Mouse (Mus musculus): Measurements from ENCODE around the gene Fdx1l. TPM values are rescaled to one million over a fixed set of nuclear protein-coding genes. Genes with fewer than 3 reads are reported as not detected.
"Not testable (repeated sequence)": the region's sequence is repeated elsewhere in the genome, so short reads cannot be mapped to it uniquely, and the experiment has no call there.

The Fdx1l gene
- total RNA-seq, 2 experiments from 2014 or later = 53.6 to 58.8 TPM

- no peak for DNase-seq (ENCODE audit: low spot score in 2 of 2)
These were observed 7.7 kb upstream of the Fdx1l start for GRCm38 (mm10) chr9:21081127-21081526.

- DNase-seq (ENCODE audit: low spot score in 2 of 2) = no peak
These were observed 2.2 kb upstream of the Fdx1l start for GRCm38 (mm10) chr9:21075625-21076024.

GRCm38 (mm10) chr9:21074173-21074572 lies 759 bp upstream of the Fdx1l start:
- no peak for DNase-seq (ENCODE audit: low spot score in 2 of 2)

GRCm38 (mm10) chr9:21072641-21073040 lies 773 bp downstream of the Fdx1l start:
- DNase-seq (ENCODE audit: low spot score in 2 of 2) = no peak

GRCm38 (mm10) chr9:21067006-21067684 lies 6.3 kb downstream of the Fdx1l start, which contains the start of gene Zglp1:
Gene Zglp1 (minus strand): TSS chr9:21067093.
- DNase-seq (ENCODE audit: low spot score in 2 of 2) = no peak

- peak in 1 of 2 experiments; percentile 53 for DNase-seq (ENCODE audit: low spot score in 2 of 2)
These were observed 10.5 kb downstream of the Fdx1l start for GRCm38 (mm10) chr9:21062928-21063327.

GRCm38 (mm10) chr9:21051578-21051977 lies 21.8 kb downstream of the Fdx1l start:
- DNase-seq (ENCODE audit: low spot score in 2 of 2) = no peak

GRCm38 (mm10) chr9:21045235-21045634 lies 28.2 kb downstream of the Fdx1l start:
- DNase-seq (ENCODE audit: low spot score in 2 of 2) = no peak

GRCm38 (mm10) chr9:21044785-21045184 lies 28.6 kb downstream of the Fdx1l start:
- DNase-seq (ENCODE audit: low spot score in 2 of 2) = not testable (repeated sequence)

GRCm38 (mm10) chr9:21043563-21043962 lies 29.9 kb downstream of the Fdx1l start:
- DNase-seq (ENCODE audit: low spot score in 2 of 2) = no peak

GRCm38 (mm10) chr9:21041308-21041707 lies 32.1 kb downstream of the Fdx1l start:
- DNase-seq (ENCODE audit: low spot score in 2 of 2) = peak in 1 of 2 experiments; percentile 82

- DNase-seq (ENCODE audit: low spot score in 2 of 2) = no peak
These were observed 33.6 kb downstream of the Fdx1l start for GRCm38 (mm10) chr9:21039779-21040178.

- peak; percentile 26 to 66 for DNase-seq (ENCODE audit: low spot score in 2 of 2)
These were observed 35.9 kb downstream of the Fdx1l start for GRCm38 (mm10) chr9:21037481-21037891.

- DNase-seq (ENCODE audit: low spot score in 2 of 2) = peak in 1 of 2 experiments; percentile 21
These were observed 36.7 kb downstream of the Fdx1l start for GRCm38 (mm10) chr9:21036666-21037065.

- DNase-seq (ENCODE audit: low spot score in 2 of 2) = no peak
These were observed 37.3 kb downstream of the Fdx1l start for GRCm38 (mm10) chr9:21036161-21036560.

- DNase-seq (ENCODE audit: low spot score in 2 of 2) = no peak
These were observed 37.8 kb downstream of the Fdx1l start for GRCm38 (mm10) chr9:21035586-21035985.

- DNase-seq (ENCODE audit: low spot score in 2 of 2) = no peak
These were observed 38.8 kb downstream of the Fdx1l start for GRCm38 (mm10) chr9:21034481-21035085.

GRCm38 (mm10) chr9:21033136-21033535 lies 40.3 kb downstream of the Fdx1l start:
- peak; percentile 52 to 78 for DNase-seq (ENCODE audit: low spot score in 2 of 2)

GRCm38 (mm10) chr9:21032491-21032890 lies 40.9 kb downstream of the Fdx1l start:
- no peak for DNase-seq (ENCODE audit: low spot score in 2 of 2)

GRCm38 (mm10) chr9:21031896-21032351 lies 41.5 kb downstream of the Fdx1l start, which contains the start of gene Icam5:
Gene Icam5 (plus strand): TSS chr9:21032073.
- DNase-seq (ENCODE audit: low spot score in 2 of 2) = peak in 1 of 2 experiments; percentile 88

- DNase-seq (ENCODE audit: low spot score in 2 of 2) = peak; percentile 78 to 80
These were observed 42.0 kb downstream of the Fdx1l start for GRCm38 (mm10) chr9:21031251-21031895.

GRCm38 (mm10) chr9:21030781-21031250 lies 42.6 kb downstream of the Fdx1l start:
- DNase-seq (ENCODE audit: low spot score in 2 of 2) = peak; percentile 79 to 89
